Mouse (Mus musculus): ENCODE results near the gene Gm10309. TPM values are rescaled to one million over a fixed set of nuclear protein-coding genes. Genes with fewer than 3 reads are reported as not detected.
"Not testable (repeated sequence)": the region's sequence is repeated elsewhere in the genome, so short reads cannot be mapped to it uniquely, and the experiment has no call there.

The Gm10309 gene
- total and polyA plus RNA-seq, 2 experiments: not detected

DNA sequence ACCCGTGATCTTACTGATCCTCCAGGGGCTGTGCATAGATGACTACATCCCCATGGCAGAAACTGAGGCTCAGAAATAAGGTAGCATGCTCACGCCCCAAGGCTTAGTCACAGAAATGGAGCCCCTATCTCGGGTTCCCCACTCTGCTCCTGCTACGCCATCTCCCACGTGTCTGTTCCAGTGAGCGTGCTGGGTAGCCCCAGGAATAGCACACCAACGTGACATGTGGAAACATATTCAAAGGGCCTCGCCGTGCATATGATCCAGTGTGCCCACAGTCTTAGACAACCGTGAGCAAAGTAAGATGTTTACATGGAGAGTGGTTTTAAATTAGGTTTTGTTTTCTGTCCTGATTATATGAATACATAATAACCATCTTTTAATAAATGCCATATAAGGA, 22.4 kb downstream of the Gm10309 start:
- H3K4me1 ChIP-seq (ENCODE audit: control insufficient read depth, insufficient read depth, low read length): peaks cover 6% of the 10 kb centered on the region
- WGBS: 91% methylated on average over 10 of the region's 10 CpGs
- TF ChIP-seq CTCF (IDR thresholded peaks at IDR 0.05; ENCODE audit: low read depth, low read length): no peak
- TF ChIP-seq POLR2A (IDR thresholded peaks at IDR 0.05; ENCODE audit: extremely low read depth, insufficient read depth, low read length): no peak
- no peak overlapping the region for H3K27ac ChIP-seq (replicated peaks; ENCODE audit: insufficient read depth, low read depth, low read length)
- no peaks in the 10 kb centered on the region for H3K79me2 ChIP-seq (ENCODE audit: control insufficient read depth, insufficient read depth, low read length)
- H3K27me3 ChIP-seq (ENCODE audit: control insufficient read depth, insufficient read depth, low read length): no peaks in the 10 kb centered on the region
- no peaks in the 10 kb centered on the region for H3K36me3 ChIP-seq (ENCODE audit: control insufficient read depth, insufficient read depth, low read length)
- H3K9ac ChIP-seq (ENCODE audit: low read depth, low read length): no peak overlapping the region
- no peak overlapping the region for H3K4me3 ChIP-seq (ENCODE audit: insufficient read depth, low read depth, low read length)
- DNase-seq (ENCODE audit: extremely low read depth, low read depth, low spot score): no peak

DNA sequence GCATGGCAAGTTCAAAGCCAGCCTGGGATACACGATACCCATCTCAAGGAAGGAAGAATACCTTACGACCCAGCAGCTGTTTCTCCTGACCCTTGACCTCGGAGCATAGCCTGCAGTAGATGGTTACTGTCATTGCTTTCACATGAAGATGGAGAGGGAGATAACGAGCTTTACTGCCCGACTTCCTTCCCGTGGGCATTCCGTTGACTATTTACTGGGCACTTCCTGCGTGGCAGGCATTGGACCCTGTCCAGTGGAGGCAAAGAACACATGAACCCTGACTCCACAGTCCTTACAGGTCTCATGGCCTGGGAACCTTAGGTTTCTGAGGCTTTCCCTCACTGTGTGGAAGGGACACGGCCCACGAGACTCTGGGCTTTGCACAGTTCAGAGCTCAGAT, 25.6 kb downstream of the Gm10309 start:
- WGBS: 79% methylated on average over 10 of the region's 10 CpGs

GRCm38 (mm10) chr17:86477401-86477800, 27.6 kb downstream of the Gm10309 start:
- not testable (repeated sequence) for H3K36me3 ChIP-seq (ENCODE audit: control insufficient read depth, insufficient read depth, low read length); H3K79me2 ChIP-seq (ENCODE audit: control insufficient read depth, insufficient read depth, low read length); H3K27ac ChIP-seq (replicated peaks; ENCODE audit: insufficient read depth, low read depth, low read length); H3K27me3 ChIP-seq (ENCODE audit: control insufficient read depth, insufficient read depth, low read length); H3K4me1 ChIP-seq (ENCODE audit: control insufficient read depth, insufficient read depth, low read length); H3K4me3 ChIP-seq (ENCODE audit: insufficient read depth, low read depth, low read length); H3K9ac ChIP-seq (ENCODE audit: low read depth, low read length); DNase-seq (ENCODE audit: extremely low read depth, low read depth, low spot score)

More for the DNA sequence above, 25.6 kb downstream of the Gm10309 start:
- H3K27ac ChIP-seq (replicated peaks; ENCODE audit: insufficient read depth, low read depth, low read length): no peak overlapping the region
- H3K36me3 ChIP-seq (ENCODE audit: control insufficient read depth, insufficient read depth, low read length): no peaks in the 10 kb centered on the region
- H3K4me1 ChIP-seq (ENCODE audit: control insufficient read depth, insufficient read depth, low read length): peaks cover 2% of the 10 kb centered on the region; the same call in 1 of the 2 replicates
- no peak overlapping the region for H3K4me3 ChIP-seq (ENCODE audit: insufficient read depth, low read depth, low read length)
- no peak for TF ChIP-seq POLR2A (IDR thresholded peaks at IDR 0.05; ENCODE audit: extremely low read depth, insufficient read depth, low read length)
- no peaks in the 10 kb centered on the region for H3K79me2 ChIP-seq (ENCODE audit: control insufficient read depth, insufficient read depth, low read length)
- DNase-seq (ENCODE audit: extremely low read depth, low read depth, low spot score): no peak
- no peaks in the 10 kb centered on the region for H3K27me3 ChIP-seq (ENCODE audit: control insufficient read depth, insufficient read depth, low read length)
- no peak overlapping the region for H3K9ac ChIP-seq (ENCODE audit: low read depth, low read length)

DNA sequence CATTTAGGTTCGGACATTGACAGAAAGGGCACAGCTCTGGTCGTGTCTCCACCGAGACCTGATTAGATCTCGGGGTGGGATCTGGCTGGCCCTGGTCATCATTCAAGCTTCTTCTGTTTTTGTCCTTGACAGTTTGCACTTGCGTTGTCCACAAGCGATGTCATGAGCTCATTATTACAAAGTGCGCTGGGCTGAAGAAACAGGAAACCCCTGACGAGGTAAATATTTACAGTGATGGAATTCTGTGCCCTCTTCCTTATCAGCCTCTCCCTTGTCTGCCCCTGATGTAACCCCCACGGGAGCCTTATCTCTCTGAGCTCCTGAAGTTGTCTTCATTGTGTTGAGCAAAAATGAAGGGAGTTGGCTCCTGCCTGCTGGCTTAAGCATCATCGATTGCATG, 28.4 kb downstream of the Gm10309 start:
- Histone ChIP-seq H3K4me3 (ENCODE audit: insufficient read depth, low read depth, low read length) (no peak overlapping the region), H3K79me2 (ENCODE audit: control insufficient read depth, insufficient read depth, low read length) (no peaks in the 10 kb centered on the region), H3K27me3 (ENCODE audit: control insufficient read depth, insufficient read depth, low read length) (no peaks in the 10 kb centered on the region), H3K27ac (replicated peaks; ENCODE audit: insufficient read depth, low read depth, low read length) (no peak overlapping the region), H3K9ac (ENCODE audit: low read depth, low read length) (no peak overlapping the region), H3K36me3 (ENCODE audit: control insufficient read depth, insufficient read depth, low read length) (no peaks in the 10 kb centered on the region), H3K4me1 (ENCODE audit: control insufficient read depth, insufficient read depth, low read length) (no peaks in the 10 kb centered on the region)
- TF ChIP-seq CTCF (IDR thresholded peaks at IDR 0.05; ENCODE audit: low read depth, low read length) (no peak), POLR2A (IDR thresholded peaks at IDR 0.05; ENCODE audit: extremely low read depth, insufficient read depth, low read length) (no peak)
- no peak for DNase-seq (ENCODE audit: extremely low read depth, low read depth, low spot score)
- 70% methylated on average over 10 of the region's 10 CpGs for WGBS

- Histone ChIP-seq H3K4me3 (ENCODE audit: insufficient read depth, low read depth, low read length) (no peak overlapping the region), H3K36me3 (ENCODE audit: control insufficient read depth, insufficient read depth, low read length) (no peaks in the 10 kb centered on the region), H3K27ac (replicated peaks; ENCODE audit: insufficient read depth, low read depth, low read length) (no peak overlapping the region), H3K4me1 (ENCODE audit: control insufficient read depth, insufficient read depth, low read length) (peaks cover 3% of the 10 kb centered on the region; the same call in 1 of the 2 replicates), H3K79me2 (ENCODE audit: control insufficient read depth, insufficient read depth, low read length) (no peaks in the 10 kb centered on the region), H3K27me3 (ENCODE audit: control insufficient read depth, insufficient read depth, low read length) (no peaks in the 10 kb centered on the region), H3K9ac (ENCODE audit: low read depth, low read length) (no peak overlapping the region)
- peak; percentile 67 for DNase-seq (ENCODE audit: extremely low read depth, low read depth, low spot score)
- peak; percentile 66 for TF ChIP-seq CTCF (IDR thresholded peaks at IDR 0.05; ENCODE audit: low read depth, low read length)
- no peak for TF ChIP-seq POLR2A (IDR thresholded peaks at IDR 0.05; ENCODE audit: extremely low read depth, insufficient read depth, low read length)
- 26% methylated on average over 5 of the region's 5 CpGs for WGBS
Observed at GRCm38 (mm10) chr17:86471684-86472083, 33.3 kb downstream of the Gm10309 start.

- H3K27ac ChIP-seq (replicated peaks; ENCODE audit: insufficient read depth, low read depth, low read length): peak overlapping the region; percentile 1; the same call in 1 of the 2 replicates
- H3K9ac ChIP-seq (ENCODE audit: low read depth, low read length): no peak overlapping the region
- peak; percentile 82 for DNase-seq (ENCODE audit: extremely low read depth, low read depth, low spot score)
- no peaks in the 10 kb centered on the region for H3K27me3 ChIP-seq (ENCODE audit: control insufficient read depth, insufficient read depth, low read length)
- peaks cover 5% of the 10 kb centered on the region; the same call in 1 of the 2 replicates for H3K4me1 ChIP-seq (ENCODE audit: control insufficient read depth, insufficient read depth, low read length)
- H3K4me3 ChIP-seq (ENCODE audit: insufficient read depth, low read depth, low read length): no peak overlapping the region
- TF ChIP-seq POLR2A (IDR thresholded peaks at IDR 0.05; ENCODE audit: extremely low read depth, insufficient read depth, low read length) (no peak), CTCF (IDR thresholded peaks at IDR 0.05; ENCODE audit: low read depth, low read length) (no peak)
- WGBS: 20% methylated on average over 5 of the region's 5 CpGs
- H3K79me2 ChIP-seq (ENCODE audit: control insufficient read depth, insufficient read depth, low read length): no peaks in the 10 kb centered on the region
- H3K36me3 ChIP-seq (ENCODE audit: control insufficient read depth, insufficient read depth, low read length): no peaks in the 10 kb centered on the region
Observed at GRCm38 (mm10) chr17:86470160-86470559, 34.9 kb downstream of the Gm10309 start.

Measured in liver, adult 2 months (tissue).